Comparison of ENCODE assay signal across 18 mouse cellular contexts in genomic region chr3:88274002-88274401, GRCm38 (mm10). TPM values are rescaled to one million over a fixed set of nuclear protein-coding genes. Genes with fewer than 3 reads are reported as not detected.
DNase-seq lines count a peak whose midpoint lies in the region; ATAC-seq and TF ChIP-seq lines count a peak whose summit lies in the region.
"Had no signal": no experiment of that assay in that cellular context is flagged by ENCODE, and none has a peak within 500 bp of the region (broad histone marks: within the 10 kb centered on the region; RNA-seq: fewer than 3 reads in every experiment).

No protein-coding gene starts in this region.

- TF ChIP-seq POLR2A in cerebellum, adult 2 months (IDR thresholded peaks at IDR 0.05; ENCODE audit: borderline replicate concordance, insufficient read depth, low read length), result no peak
- TF ChIP-seq POLR2A in bone marrow macrophage, adult 2 months (IDR thresholded peaks at IDR 0.05; ENCODE audit: borderline replicate concordance, low read depth, low read length), result no peak

- no peak for DNase-seq in cerebellum, adult 2 months
- no peak for DNase-seq in cerebellum, adult 11-12 months
- no peak for DNase-seq in left cerebral cortex, adult 2 months (ENCODE audit: extremely low spot score in 1 of 2, low spot score in 2 of 2)
- no peak for DNase-seq in left cerebral cortex, postnatal 36 days (ENCODE audit: low spot score in 2 of 2)
- DNase-seq in right cerebral cortex, postnatal 4 days, result no peak
- DNase-seq: adrenal gland, adult 8-10 months; cerebellum, postnatal 14 days; heart, postnatal 10 days; kidney, postnatal 10 days; left cerebral cortex, postnatal 4 days; lung, adult 2 months had no signal

- no peak for ATAC-seq in midbrain, embryonic 13.5 days

- no peak overlapping the region for H3K4me2 ChIP-seq in midbrain, embryonic 13.5 days (replicated peaks)

- no peaks in the 10 kb centered on the region for H3K27me3 ChIP-seq in cerebellum, adult 2 months (ENCODE audit: control insufficient read depth, insufficient read depth, low read length)
- H3K27me3 ChIP-seq in E14TG2a.4 (ENCODE audit: insufficient read depth, low read length), result no peaks in the 10 kb centered on the region
- H3K27me3 ChIP-seq in midbrain, embryonic 13.5 days, result no peaks in the 10 kb centered on the region

- no peak overlapping the region for H3K27ac ChIP-seq in cerebellum, adult 2 months (ENCODE audit: insufficient read depth, low read length)
- no peak overlapping the region for H3K27ac ChIP-seq in left cerebral cortex, adult 2 months
- H3K27ac ChIP-seq in bone marrow macrophage, adult 2 months (ENCODE audit: insufficient read depth, low read depth, low read length), result no peak overlapping the region
- no peak overlapping the region for H3K27ac ChIP-seq in midbrain, embryonic 13.5 days
- H3K27ac ChIP-seq: embryonic facial prominence, embryonic 10.5 days had no signal

- no peaks in the 10 kb centered on the region for H3K9me3 ChIP-seq in E14TG2a.4 (ENCODE audit: low read length)
- no peaks in the 10 kb centered on the region for H3K9me3 ChIP-seq in midbrain, embryonic 13.5 days
- H3K9me3 ChIP-seq: embryonic facial prominence, embryonic 10.5 days had no signal

- intact Hi-C loops in left cerebral cortex, adult 2 months (cut with DNase I), result no loop called here
- intact Hi-C loops in left cerebral cortex, postnatal 36 days (cut with DNase I), result loop anchor here (10.0 kb wide), 1 partner anchor 269 kb away; the partner anchor contains the start of gene Bcan

- peaks cover 13% of the 10 kb centered on the region for H3K36me3 ChIP-seq in E14TG2a.4 (ENCODE audit: insufficient read depth, low read length)
- H3K36me3 ChIP-seq in midbrain, embryonic 13.5 days, result no peaks in the 10 kb centered on the region
- H3K36me3 ChIP-seq: embryonic facial prominence, embryonic 10.5 days had no signal

- no peak overlapping the region for H3K9ac ChIP-seq in midbrain, embryonic 13.5 days (replicated peaks)

- 95% methylated on average over 4 of the region's 4 CpGs for WGBS in cerebellum, adult 2 months
- 98% methylated on average over 4 of the region's 4 CpGs for WGBS in midbrain, embryonic 13.5 days

- no peaks in the 10 kb centered on the region for H3K4me1 ChIP-seq in cerebellum, adult 2 months (ENCODE audit: control insufficient read depth, insufficient read depth, low read length)
- peaks cover 51% of the 10 kb centered on the region for H3K4me1 ChIP-seq in E14TG2a.4 (replicated peaks; ENCODE audit: low read depth, low read length)
- no peaks in the 10 kb centered on the region for H3K4me1 ChIP-seq in bone marrow macrophage, adult 2 months (ENCODE audit: control insufficient read depth, insufficient read depth, low read length)
- H3K4me1 ChIP-seq in midbrain, embryonic 13.5 days (replicated peaks), result no peaks in the 10 kb centered on the region
- H3K4me1 ChIP-seq: embryonic facial prominence, embryonic 10.5 days; megakaryocyte, embryonic 14.5 days had no signal

- no peak overlapping the region for H3K4me3 ChIP-seq in cerebellum, adult 2 months (replicated peaks; ENCODE audit: insufficient read depth, low read depth, low read length)
- H3K4me3 ChIP-seq in left cerebral cortex, adult 2 months, result no peak overlapping the region
- no peak overlapping the region for H3K4me3 ChIP-seq in E14TG2a.4 (replicated peaks; ENCODE audit: low read length)
- H3K4me3 ChIP-seq in bone marrow macrophage, adult 2 months (ENCODE audit: insufficient read depth, low read length), result no peak overlapping the region
- no peak overlapping the region for H3K4me3 ChIP-seq in midbrain, embryonic 13.5 days (replicated peaks)
- H3K4me3 ChIP-seq: embryonic facial prominence, embryonic 10.5 days; megakaryocyte, embryonic 14.5 days had no signal

- TF ChIP-seq CTCF in cerebellum, adult 2 months (IDR thresholded peaks at IDR 0.05; ENCODE audit: borderline replicate concordance, insufficient read depth, low read depth, low read length), result 0 out of 2 replicates have a peak, but pooled peaks have one; percentile 27
- TF ChIP-seq CTCF in left cerebral cortex, adult 2 months (IDR thresholded peaks at IDR 0.05), result peak; percentile 31
- TF ChIP-seq CTCF in E14TG2a.4 (conservative IDR thresholded peaks at IDR 0.05; ENCODE audit: low read length), result peak; percentile 74
- TF ChIP-seq CTCF in bone marrow macrophage, adult 2 months (IDR thresholded peaks at IDR 0.05; ENCODE audit: low read depth, low read length), result 0 out of 2 replicates have a peak, but pooled peaks have one; percentile 15

RNA-seq across cellular contexts. Expression of gene Gm38392, which starts 13.0 kb away (rescaled TPM):
- polyA plus RNA-seq in cerebellum, adult 2 months (2012; rRNA removed), result 0.10 TPM in 1 of 2 replicates, not detected in the other
- under 1 TPM in 1 of 2 experiments, not detected in 1; 0.59 TPM for total RNA-seq in left cerebral cortex, adult 2 months (2021)
- under 1 TPM; 0.45 to 0.52 TPM for total RNA-seq in left cerebral cortex, postnatal 36 days (2021)
- 0.48 TPM in 1 of 2 replicates, not detected in the other for polyA plus RNA-seq in bone marrow macrophage, adult 2 months (2012; ENCODE audit: insufficient read depth, insufficient read length, missing spikeins)
- 0.16 TPM in 1 of 2 replicates, not detected in the other for polyA plus RNA-seq in midbrain, embryonic 13.5 days (2015; fragmentation: Nextera tagmentation; extraction: Ambion mirVana)
- total RNA-seq: granulocyte monocyte progenitor cell, adult 5-6 weeks; layer of hippocampus, postnatal 14 days had no signal
- polyA plus RNA-seq: embryonic facial prominence, embryonic 10.5 days had no signal

RNA-seq across cellular contexts. Expression of gene Rhbg, which starts 19.5 kb away (rescaled TPM):
- 0.08 and 0.17 TPM in 2 replicates for polyA plus RNA-seq in cerebellum, adult 2 months (2012; rRNA removed)
- total RNA-seq in left cerebral cortex, adult 2 months (2021), result not detected
- total RNA-seq in left cerebral cortex, postnatal 36 days (2021), result not detected
- not detected in 2 replicates for polyA plus RNA-seq in bone marrow macrophage, adult 2 months (2012; ENCODE audit: insufficient read depth, insufficient read length, missing spikeins)
- 0.12 TPM in 1 of 2 replicates, not detected in the other for polyA plus RNA-seq in midbrain, embryonic 13.5 days (2015; fragmentation: Nextera tagmentation; extraction: Ambion mirVana)
- total RNA-seq: granulocyte monocyte progenitor cell, adult 5-6 weeks; heart, postnatal 10 days; layer of hippocampus, postnatal 14 days had no signal

RNA-seq across cellular contexts. Expression of gene Tsacc, which starts 22.8 kb away (rescaled TPM):
- 4.0 and 4.2 TPM in 2 replicates for polyA plus RNA-seq in cerebellum, adult 2 months (2012; rRNA removed)
- total RNA-seq in left cerebral cortex, adult 2 months (2021), result 1 to 10 TPM; 3.7 to 3.8 TPM
- 1 to 10 TPM; 2.3 to 6.0 TPM for total RNA-seq in left cerebral cortex, postnatal 36 days (2021)
- 10.1 and 11.4 TPM in 2 replicates for polyA plus RNA-seq in bone marrow macrophage, adult 2 months (2012; ENCODE audit: insufficient read depth, insufficient read length, missing spikeins)
- 11.2 and 11.6 TPM in 2 replicates for polyA plus RNA-seq in midbrain, embryonic 13.5 days (2015; fragmentation: Nextera tagmentation; extraction: Ambion mirVana)

RNA-seq across cellular contexts. Expression of gene Cct3, which starts 22.9 kb away (rescaled TPM):
- polyA plus RNA-seq in cerebellum, adult 2 months (2012; rRNA removed), result 189 and 197 TPM in 2 replicates
- 100 to 1,000 TPM; 168 to 170 TPM for total RNA-seq in left cerebral cortex, adult 2 months (2021)
- 100 to 1,000 TPM; 170 TPM for total RNA-seq in left cerebral cortex, postnatal 36 days (2021)
- 75.3 and 76.5 TPM in 2 replicates for polyA plus RNA-seq in bone marrow macrophage, adult 2 months (2012; ENCODE audit: insufficient read depth, insufficient read length, missing spikeins)
- polyA plus RNA-seq in midbrain, embryonic 13.5 days (2015; fragmentation: Nextera tagmentation; extraction: Ambion mirVana), result 529 and 545 TPM in 2 replicates

RNA-seq across cellular contexts. Expression of gene Glmp, which starts 50.8 kb away (rescaled TPM):
- polyA plus RNA-seq in cerebellum, adult 2 months (2012; rRNA removed), result 109 and 110 TPM in 2 replicates
- 10 to 100 TPM; 77.5 to 91.1 TPM for total RNA-seq in left cerebral cortex, adult 2 months (2021)
- total RNA-seq in left cerebral cortex, postnatal 36 days (2021), result 100 to 1,000 TPM in 1 of 2 experiments, 10 to 100 TPM in 1; 90.8 to 101 TPM
- 401 and 428 TPM in 2 replicates for polyA plus RNA-seq in bone marrow macrophage, adult 2 months (2012; ENCODE audit: insufficient read depth, insufficient read length, missing spikeins)
- 93.4 and 104 TPM in 2 replicates for polyA plus RNA-seq in midbrain, embryonic 13.5 days (2015; fragmentation: Nextera tagmentation; extraction: Ambion mirVana)

Comparison
In these comparisons a context has a peak if more than half of its experiments do, and no peak if none do; other contexts are left out.
1. CTCF ChIP-seq: peak in every context shown above with its lines; median percentile 74 in E14TG2a.4; 31 in left cerebral cortex, adult 2 months; 27 in cerebellum, adult 2 months; 15 in bone marrow macrophage, adult 2 months.